Mouse (Mus musculus) liver, embryonic 14.5 days (tissue): ENCODE measurements around the gene Olfr785.
"Not testable (repeated sequence)": the region's sequence is repeated elsewhere in the genome, so short reads cannot be mapped to it uniquely, and the experiment has no call there.

Experiments used
- CTCF ChIP-seq: IDR thresholded peaks from 2 replicates; pipeline ENCODE4 v1.5.1; 2016; ENCODE audit warnings: antibody characterized with exemption, low read depth, control low read depth
- EP300 ChIP-seq: IDR thresholded peaks from 2 replicates; pipeline ENCODE4 v1.6.1; 2016; ENCODE audit warnings: antibody characterized with exemption, low read depth

DNA sequence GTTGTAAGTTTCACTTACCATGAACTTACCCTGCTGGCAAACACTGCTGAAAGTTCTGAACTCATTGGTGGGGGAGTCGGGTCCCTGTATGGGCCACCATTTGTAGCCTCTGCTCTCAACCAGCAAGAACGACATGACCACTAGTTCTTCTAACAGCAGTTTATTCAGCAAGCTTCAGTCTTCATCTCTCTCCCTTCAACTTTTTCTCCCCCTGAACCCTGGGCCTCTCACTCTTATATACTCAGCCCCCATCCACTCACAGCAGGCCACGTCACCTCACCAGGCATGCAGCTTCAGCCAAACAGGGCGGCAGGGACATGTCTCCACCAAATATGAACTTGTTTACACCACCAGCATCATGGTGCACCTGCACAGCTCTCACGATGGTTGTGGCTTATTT lies 31.2 kb upstream of the Olfr785 start:
- not testable (repeated sequence) for TF ChIP-seq CTCF, EP300
